Mouse (Mus musculus): ENCODE measurements around the gene Ccin. TPM values are rescaled to one million over a fixed set of nuclear protein-coding genes. Genes with fewer than 3 reads are reported as not detected.

Gene Ccin
- polyA plus RNA-seq, 1 experiment from 2014 or later, result not detected

- WGBS, result 57% methylated on average over 9 of the region's 9 CpGs
- Histone ChIP-seq H3K9ac (ENCODE audit: low read depth, low read length) (0 out of 2 replicates have a peak overlapping the region, but pooled peaks have one; percentile 34), H3K27ac (ENCODE audit: low read length) (peak overlapping the region; percentile 23; the same call in 1 of the 2 replicates)
Observed at GRCm38 (mm10) chr4:43959523-43960179, 23.6 kb upstream of the Ccin start.

GRCm38 (mm10) chr4:43960207-43960606, 23.1 kb upstream of the Ccin start:
- H3K4me2 ChIP-seq (ENCODE audit: low read depth, low read length), result peak overlapping the region; percentile 98; the same call in 1 of the 2 replicates
- no peak overlapping the region; the same call in 1 of the 2 replicates for H3K4me3 ChIP-seq (ENCODE audit: low read length)
- H3K27me3 ChIP-seq (replicated peaks; ENCODE audit: control insufficient read depth, insufficient read depth, low read length), result no peaks in the 10 kb centered on the region
- H3K9ac ChIP-seq (ENCODE audit: low read depth, low read length), result no peak overlapping the region
- 56% methylated on average over 6 of the region's 6 CpGs for WGBS
- H3K9me3 ChIP-seq (ENCODE audit: control insufficient read depth, low read length), result no peaks in the 10 kb centered on the region
- peaks cover 43% of the 10 kb centered on the region for H3K4me1 ChIP-seq (ENCODE audit: control insufficient read depth, insufficient read depth, low read length)
- no peak for ATAC-seq
- H3K36me3 ChIP-seq (ENCODE audit: control insufficient read depth, insufficient read depth, low read length), result no peaks in the 10 kb centered on the region
- no peak overlapping the region for H3K27ac ChIP-seq (ENCODE audit: low read length)

More at GRCm38 (mm10) chr4:43959523-43960179, 23.6 kb upstream of the Ccin start:
- peak overlapping the region; percentile 98 for H3K4me2 ChIP-seq (ENCODE audit: low read depth, low read length)
- no peaks in the 10 kb centered on the region for H3K27me3 ChIP-seq (replicated peaks; ENCODE audit: control insufficient read depth, insufficient read depth, low read length)
- no peaks in the 10 kb centered on the region for H3K9me3 ChIP-seq (ENCODE audit: control insufficient read depth, low read length)
- no peaks in the 10 kb centered on the region for H3K36me3 ChIP-seq (ENCODE audit: control insufficient read depth, insufficient read depth, low read length)
- no peak overlapping the region; the same call in 1 of the 2 replicates for H3K4me3 ChIP-seq (ENCODE audit: low read length)
- H3K4me1 ChIP-seq (ENCODE audit: control insufficient read depth, insufficient read depth, low read length), result peaks cover 40% of the 10 kb centered on the region
- no peak for ATAC-seq

DNA sequence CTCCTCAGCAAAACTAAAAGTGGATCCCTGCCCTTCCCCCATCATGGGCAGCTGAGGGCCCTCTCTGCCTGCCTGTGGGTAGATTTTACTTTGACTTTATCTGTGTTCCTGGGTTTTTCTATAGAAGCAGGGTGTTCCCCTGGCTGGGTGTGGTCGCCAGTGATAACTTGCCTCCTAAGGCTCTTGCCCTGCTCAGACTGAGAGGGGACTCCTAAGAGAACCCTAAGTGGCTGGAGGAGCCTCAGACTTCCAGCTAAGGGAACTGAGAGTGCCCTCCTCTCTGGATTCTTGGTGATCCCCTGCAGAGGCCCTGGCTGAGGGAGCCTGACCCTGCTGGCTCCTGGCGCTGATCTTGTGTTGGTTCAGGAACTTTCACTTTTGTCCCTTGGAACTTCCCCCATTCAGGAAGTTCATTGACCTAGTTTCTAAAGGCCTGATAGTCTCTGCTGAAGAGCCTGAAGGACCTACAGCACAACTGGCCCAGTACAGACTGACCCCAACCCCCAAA, 18.9 kb upstream of the Ccin start:
- Histone ChIP-seq H3K9ac (ENCODE audit: low read depth, low read length) (0 out of 2 replicates have a peak overlapping the region, but pooled peaks have one; percentile 20), H3K9me3 (ENCODE audit: control insufficient read depth, low read length) (no peaks in the 10 kb centered on the region), H3K27me3 (replicated peaks; ENCODE audit: control insufficient read depth, insufficient read depth, low read length) (no peaks in the 10 kb centered on the region), H3K27ac (ENCODE audit: low read length) (peak overlapping the region; percentile 42; the same call in 1 of the 2 replicates), H3K4me2 (ENCODE audit: low read depth, low read length) (peak overlapping the region; percentile 13; the same call in 1 of the 2 replicates), H3K4me3 (ENCODE audit: low read length) (no peak overlapping the region), H3K36me3 (ENCODE audit: control insufficient read depth, insufficient read depth, low read length) (no peaks in the 10 kb centered on the region), H3K4me1 (ENCODE audit: control insufficient read depth, insufficient read depth, low read length) (peaks cover 42% of the 10 kb centered on the region)
- peak; percentile 39 for ATAC-seq
- WGBS, result 24% methylated on average over 2 of the region's 2 CpGs

- no peak overlapping the region for H3K27ac ChIP-seq (ENCODE audit: low read length)
- H3K4me2 ChIP-seq (ENCODE audit: low read depth, low read length), result no peak overlapping the region
- no peaks in the 10 kb centered on the region for H3K36me3 ChIP-seq (ENCODE audit: control insufficient read depth, insufficient read depth, low read length)
- peak; percentile 54 for ATAC-seq
- H3K4me3 ChIP-seq (ENCODE audit: low read length), result no peak overlapping the region
- 47% methylated on average over 4 of the region's 4 CpGs for WGBS
- H3K9ac ChIP-seq (ENCODE audit: low read depth, low read length), result no peak overlapping the region
- H3K27me3 ChIP-seq (replicated peaks; ENCODE audit: control insufficient read depth, insufficient read depth, low read length), result no peaks in the 10 kb centered on the region
- H3K9me3 ChIP-seq (ENCODE audit: control insufficient read depth, low read length), result no peaks in the 10 kb centered on the region
- peaks cover 40% of the 10 kb centered on the region for H3K4me1 ChIP-seq (ENCODE audit: control insufficient read depth, insufficient read depth, low read length)
Observed at GRCm38 (mm10) chr4:43964951-43965684, 18.2 kb upstream of the Ccin start.

DNA sequence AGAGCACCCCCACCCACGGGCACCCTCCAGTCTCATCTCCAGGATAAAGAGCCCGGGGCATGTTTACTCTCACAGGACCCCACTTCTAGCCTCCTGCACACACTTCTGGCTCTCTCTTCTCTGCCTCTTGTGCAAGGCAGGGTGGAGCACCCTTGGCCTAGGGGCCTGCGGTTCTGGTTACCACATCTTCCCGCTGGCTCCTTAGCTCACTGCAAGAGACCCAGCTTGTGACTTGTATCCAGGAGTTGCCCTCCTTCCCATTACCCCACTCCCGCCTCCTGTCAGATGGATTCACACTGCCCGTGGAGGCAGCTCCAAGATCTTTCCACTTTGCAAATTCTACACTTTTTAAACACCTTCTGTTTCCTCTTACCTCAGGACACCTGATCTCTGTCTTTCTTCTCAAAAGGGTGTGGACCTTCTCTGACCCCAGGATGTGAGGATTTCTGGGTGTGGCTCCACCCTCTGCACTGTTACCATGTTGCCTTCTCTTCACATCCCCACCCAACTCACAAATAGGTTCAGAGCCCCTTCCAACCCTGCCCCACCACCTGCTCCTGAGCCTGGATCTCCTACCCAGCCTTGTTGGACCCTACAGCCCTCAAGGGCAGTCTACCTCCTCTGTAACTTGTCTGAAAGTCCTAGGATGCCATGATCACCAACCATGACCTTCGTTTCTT, 17.3 kb upstream of the Ccin start:
- Histone ChIP-seq H3K9me3 (ENCODE audit: control insufficient read depth, low read length) (no peaks in the 10 kb centered on the region), H3K27ac (ENCODE audit: low read length) (no peak overlapping the region), H3K27me3 (replicated peaks; ENCODE audit: control insufficient read depth, insufficient read depth, low read length) (no peaks in the 10 kb centered on the region), H3K4me1 (ENCODE audit: control insufficient read depth, insufficient read depth, low read length) (peaks cover 39% of the 10 kb centered on the region), H3K4me2 (ENCODE audit: low read depth, low read length) (no peak overlapping the region), H3K36me3 (ENCODE audit: control insufficient read depth, insufficient read depth, low read length) (no peaks in the 10 kb centered on the region), H3K9ac (ENCODE audit: low read depth, low read length) (no peak overlapping the region), H3K4me3 (ENCODE audit: low read length) (no peak overlapping the region)
- WGBS, result 84% methylated on average over 7 of the region's 7 CpGs
- no peak for ATAC-seq

DNA sequence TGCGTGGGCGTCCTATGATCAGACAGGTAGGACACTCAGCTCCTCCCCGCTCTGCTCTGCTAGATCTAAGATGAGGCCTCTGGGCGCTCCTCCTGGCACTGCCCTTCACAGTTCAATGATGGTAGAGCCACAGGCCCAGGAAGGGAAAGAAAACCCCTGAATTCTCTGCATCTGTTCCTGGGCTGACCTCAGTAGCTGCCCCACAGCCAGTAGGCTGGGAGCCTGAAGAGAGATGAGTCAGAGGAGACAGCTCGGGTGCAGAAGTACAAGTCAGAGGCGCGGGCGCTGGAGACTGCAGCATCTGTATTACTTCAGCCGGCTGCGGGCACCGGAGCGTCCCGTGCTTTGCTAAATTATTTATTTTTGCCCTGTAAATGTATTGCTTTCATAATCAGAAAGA, 14.6 kb upstream of the Ccin start:
- WGBS, result 47% methylated on average over 13 of the region's 13 CpGs
- H3K4me3 ChIP-seq (ENCODE audit: low read length), result no peak overlapping the region
- no peaks in the 10 kb centered on the region for H3K36me3 ChIP-seq (ENCODE audit: control insufficient read depth, insufficient read depth, low read length)
- peak overlapping the region; percentile 43; the same call in 1 of the 2 replicates for H3K9ac ChIP-seq (ENCODE audit: low read depth, low read length)
- H3K4me2 ChIP-seq (ENCODE audit: low read depth, low read length), result no peak overlapping the region
- no peaks in the 10 kb centered on the region for H3K27me3 ChIP-seq (replicated peaks; ENCODE audit: control insufficient read depth, insufficient read depth, low read length)
- no peak for ATAC-seq
- peak overlapping the region; percentile 63 for H3K27ac ChIP-seq (ENCODE audit: low read length)
- H3K4me1 ChIP-seq (ENCODE audit: control insufficient read depth, insufficient read depth, low read length), result peaks cover 54% of the 10 kb centered on the region
- no peaks in the 10 kb centered on the region for H3K9me3 ChIP-seq (ENCODE audit: control insufficient read depth, low read length)

DNA sequence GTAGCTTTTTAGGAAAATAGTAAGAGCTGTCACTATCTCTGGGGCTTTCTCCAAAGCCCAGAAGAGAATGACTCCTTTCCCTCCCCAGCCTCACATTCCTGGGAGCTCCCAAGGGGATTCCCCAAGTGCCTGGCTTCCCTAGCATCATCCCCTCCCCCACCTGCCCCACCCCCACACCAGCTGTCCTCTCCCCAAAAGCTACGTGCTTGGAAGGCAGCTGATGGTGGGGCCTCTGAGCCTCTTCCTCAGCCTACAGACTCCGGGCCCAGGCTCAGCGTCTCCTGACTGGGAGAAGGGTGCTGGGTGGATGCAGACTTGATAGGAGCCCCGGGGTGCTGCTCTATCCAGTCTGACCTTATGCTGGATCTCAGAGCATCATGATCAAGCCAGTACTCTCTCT, 13.9 kb upstream of the Ccin start:
- Histone ChIP-seq H3K27ac (ENCODE audit: low read length) (peak overlapping the region; percentile 59), H3K4me1 (ENCODE audit: control insufficient read depth, insufficient read depth, low read length) (peaks cover 48% of the 10 kb centered on the region), H3K9me3 (ENCODE audit: control insufficient read depth, low read length) (no peaks in the 10 kb centered on the region), H3K27me3 (replicated peaks; ENCODE audit: control insufficient read depth, insufficient read depth, low read length) (no peaks in the 10 kb centered on the region), H3K4me3 (ENCODE audit: low read length) (no peak overlapping the region), H3K36me3 (ENCODE audit: control insufficient read depth, insufficient read depth, low read length) (no peaks in the 10 kb centered on the region), H3K4me2 (ENCODE audit: low read depth, low read length) (no peak overlapping the region), H3K9ac (ENCODE audit: low read depth, low read length) (no peak overlapping the region)
- 38% methylated on average over 4 of the region's 4 CpGs for WGBS
- ATAC-seq, result no peak

GRCm38 (mm10) chr4:43970393-43971330, 12.6 kb upstream of the Ccin start:
- WGBS, result 92% methylated on average over 20 of the region's 20 CpGs
- H3K27ac ChIP-seq (ENCODE audit: low read length), result no peak overlapping the region
- peaks cover 39% of the 10 kb centered on the region for H3K4me1 ChIP-seq (ENCODE audit: control insufficient read depth, insufficient read depth, low read length)
- H3K9ac ChIP-seq (ENCODE audit: low read depth, low read length), result no peak overlapping the region
- no peaks in the 10 kb centered on the region for H3K9me3 ChIP-seq (ENCODE audit: control insufficient read depth, low read length)
- H3K27me3 ChIP-seq (replicated peaks; ENCODE audit: control insufficient read depth, insufficient read depth, low read length), result no peaks in the 10 kb centered on the region
- H3K4me2 ChIP-seq (ENCODE audit: low read depth, low read length), result no peak overlapping the region
- no peak for ATAC-seq
- no peaks in the 10 kb centered on the region for H3K36me3 ChIP-seq (ENCODE audit: control insufficient read depth, insufficient read depth, low read length)
- no peak overlapping the region for H3K4me3 ChIP-seq (ENCODE audit: low read length)

Data from intestine, embryonic 16.5 days (tissue).